Mouse (Mus musculus): Measurements from ENCODE around the gene Tspan13.

GRCm38 (mm10) chr12:36088804-36089203 is 46.5 kb upstream of the Tspan13 start:
- TF ChIP-seq POLR2A (IDR thresholded peaks at IDR 0.05; ENCODE audit: control insufficient read depth, low read depth, low read length) (no peak), CTCF (IDR thresholded peaks at IDR 0.05; ENCODE audit: control insufficient read depth, insufficient read depth, insufficient replicate concordance, low read depth, low read length) (no peak)

All from testis, adult 2 months (tissue).